Mouse (Mus musculus): Measurements from ENCODE around the gene Cstf2. TPM values are rescaled to one million over a fixed set of nuclear protein-coding genes. Genes with fewer than 3 reads are reported as not detected.

Gene Cstf2
- 57.2 and 69.6 TPM in 2 replicates for total RNA-seq (2012; rRNA removed)

- TF ChIP-seq HCFC1 (IDR thresholded peaks at IDR 0.05; ENCODE audit: borderline replicate concordance, insufficient read depth, low read length) (no peak), ZNF384 (IDR thresholded peaks at IDR 0.05; ENCODE audit: low read depth, low read length) (no peak), MAFK (IDR thresholded peaks at IDR 0.05; ENCODE audit: insufficient read depth, low read depth, low read length) (no peak)
- in situ Hi-C loops (cut with MboI; ENCODE audit: low sequenced_read_pairs in 2 of 2, unreplicated experiment in 2 of 2), result no loop called here
- Histone ChIP-seq H3K4me1 (ENCODE audit: control insufficient read depth in 2 of 2, insufficient read depth in 2 of 2, low read length in 2 of 2, poor library complexity in 1 of 2) (no peaks in the 10 kb centered on the region), H3K9me3 (ENCODE audit: control insufficient read depth, insufficient read depth, low read depth, low read length) (no peaks in the 10 kb centered on the region), H3K36me3 (ENCODE audit: control insufficient read depth, insufficient read depth, low read length, poor library complexity, severe bottlenecking) (peaks cover 12% of the 10 kb centered on the region), H3K9ac (ENCODE audit: insufficient read depth, low read depth, low read length, poor library complexity, severe bottlenecking) (peak within 1 kb of the TSS; percentile 99), H3K27ac (ENCODE audit: insufficient read depth, low read depth, low read length, poor library complexity, severe bottlenecking) (peak within 1 kb of the TSS; percentile 91), H3K4me3 (ENCODE audit: insufficient read depth in 1 of 2, low read depth in 1 of 2, low read length in 2 of 2, poor library complexity in 1 of 2, severe bottlenecking in 1 of 2) (peak within 1 kb of the TSS; percentile 93 to 98)
- DNase-seq (ENCODE audit: low read depth, low spot score), result peak; percentile 62
These were observed at the start of gene Cstf2 for GRCm38 (mm10) chrX:134058987-134059712. TSS of gene Cstf2 (plus strand) at chrX:134059187.

GRCm38 (mm10) chrX:134019005-134019404, 40.0 kb upstream of the Cstf2 start:
- Histone ChIP-seq H3K9me3 (ENCODE audit: control insufficient read depth, insufficient read depth, low read depth, low read length) (no peaks in the 10 kb centered on the region), H3K27ac (ENCODE audit: insufficient read depth, low read depth, low read length, poor library complexity, severe bottlenecking) (no peak overlapping the region), H3K36me3 (ENCODE audit: control insufficient read depth, insufficient read depth, low read length, poor library complexity, severe bottlenecking) (no peaks in the 10 kb centered on the region), H3K4me3 (ENCODE audit: insufficient read depth in 1 of 2, low read depth in 1 of 2, low read length in 2 of 2, poor library complexity in 1 of 2, severe bottlenecking in 1 of 2) (no peak overlapping the region), H3K9ac (ENCODE audit: insufficient read depth, low read depth, low read length, poor library complexity, severe bottlenecking) (no peak overlapping the region), H3K4me1 (ENCODE audit: control insufficient read depth in 2 of 2, insufficient read depth in 2 of 2, low read length in 2 of 2, poor library complexity in 1 of 2) (no peaks in the 10 kb centered on the region)
- in situ Hi-C loops (cut with MboI; ENCODE audit: low sequenced_read_pairs in 2 of 2, unreplicated experiment in 2 of 2), result loop anchor here in 1 of 2 experiments (25.0 kb wide), 1 partner anchor 207 kb away; no protein-coding TSS in a partner anchor
- peak; percentile 35 for DNase-seq (ENCODE audit: low read depth, low spot score)
- TF ChIP-seq MAFK (IDR thresholded peaks at IDR 0.05; ENCODE audit: insufficient read depth, low read depth, low read length) (no peak), HCFC1 (IDR thresholded peaks at IDR 0.05; ENCODE audit: borderline replicate concordance, insufficient read depth, low read length) (no peak), CHD2 (IDR thresholded peaks at IDR 0.05; ENCODE audit: low read depth, low read length) (no peak), ZC3H11A (IDR thresholded peaks at IDR 0.05; ENCODE audit: borderline replicate concordance, low read depth, low read length) (peak; percentile 65; the same call in 1 of the 2 replicates), ZNF384 (IDR thresholded peaks at IDR 0.05; ENCODE audit: low read depth, low read length) (no peak)

GRCm38 (mm10) chrX:134020664-134021063, 38.3 kb upstream of the Cstf2 start:
- TF ChIP-seq CHD2 (IDR thresholded peaks at IDR 0.05; ENCODE audit: low read depth, low read length), result no peak
- H3K36me3 ChIP-seq (ENCODE audit: control insufficient read depth, insufficient read depth, low read length, poor library complexity, severe bottlenecking), result no peaks in the 10 kb centered on the region
- no peak for DNase-seq (ENCODE audit: low read depth, low spot score)
- no peak overlapping the region for H3K4me3 ChIP-seq (ENCODE audit: insufficient read depth in 1 of 2, low read depth in 1 of 2, low read length in 2 of 2, poor library complexity in 1 of 2, severe bottlenecking in 1 of 2)
- H3K9me3 ChIP-seq (ENCODE audit: control insufficient read depth, insufficient read depth, low read depth, low read length), result no peaks in the 10 kb centered on the region
- no peak overlapping the region for H3K27ac ChIP-seq (ENCODE audit: insufficient read depth, low read depth, low read length, poor library complexity, severe bottlenecking)
- H3K4me1 ChIP-seq (ENCODE audit: control insufficient read depth in 2 of 2, insufficient read depth in 2 of 2, low read length in 2 of 2, poor library complexity in 1 of 2), result no peaks in the 10 kb centered on the region
- in situ Hi-C loops (cut with MboI; ENCODE audit: low sequenced_read_pairs in 2 of 2, unreplicated experiment in 2 of 2), result loop anchor here in 1 of 2 experiments (25.0 kb wide), 1 partner anchor 208 kb away; no protein-coding TSS in a partner anchor
- H3K9ac ChIP-seq (ENCODE audit: insufficient read depth, low read depth, low read length, poor library complexity, severe bottlenecking), result no peak overlapping the region

GRCm38 (mm10) chrX:134048994-134049393, 10.0 kb upstream of the Cstf2 start:
- Histone ChIP-seq H3K4me3 (ENCODE audit: insufficient read depth in 1 of 2, low read depth in 1 of 2, low read length in 2 of 2, poor library complexity in 1 of 2, severe bottlenecking in 1 of 2) (no peak overlapping the region), H3K27ac (ENCODE audit: insufficient read depth, low read depth, low read length, poor library complexity, severe bottlenecking) (no peak overlapping the region), H3K9ac (ENCODE audit: insufficient read depth, low read depth, low read length, poor library complexity, severe bottlenecking) (no peak overlapping the region), H3K4me1 (ENCODE audit: control insufficient read depth in 2 of 2, insufficient read depth in 2 of 2, low read length in 2 of 2, poor library complexity in 1 of 2) (no peaks in the 10 kb centered on the region), H3K36me3 (ENCODE audit: control insufficient read depth, insufficient read depth, low read length, poor library complexity, severe bottlenecking) (no peaks in the 10 kb centered on the region), H3K9me3 (ENCODE audit: control insufficient read depth, insufficient read depth, low read depth, low read length) (no peaks in the 10 kb centered on the region)
- TF ChIP-seq HCFC1 (IDR thresholded peaks at IDR 0.05; ENCODE audit: borderline replicate concordance, insufficient read depth, low read length), result no peak
- TF ChIP-seq CHD2 (IDR thresholded peaks at IDR 0.05; ENCODE audit: low read depth, low read length), result no peak
- no peak for TF ChIP-seq ZNF384 (IDR thresholded peaks at IDR 0.05; ENCODE audit: low read depth, low read length)
- no peak for TF ChIP-seq ZC3H11A (IDR thresholded peaks at IDR 0.05; ENCODE audit: borderline replicate concordance, low read depth, low read length)
- no peak for TF ChIP-seq MAFK (IDR thresholded peaks at IDR 0.05; ENCODE audit: insufficient read depth, low read depth, low read length)
- no peak for DNase-seq (ENCODE audit: low read depth, low spot score)
- in situ Hi-C loops (cut with MboI; ENCODE audit: low sequenced_read_pairs in 2 of 2, unreplicated experiment in 2 of 2), result no loop called here

- no peaks in the 10 kb centered on the region for H3K9me3 ChIP-seq (ENCODE audit: control insufficient read depth, insufficient read depth, low read depth, low read length)
- peaks cover 5% of the 10 kb centered on the region for H3K36me3 ChIP-seq (ENCODE audit: control insufficient read depth, insufficient read depth, low read length, poor library complexity, severe bottlenecking)
- H3K9ac ChIP-seq (ENCODE audit: insufficient read depth, low read depth, low read length, poor library complexity, severe bottlenecking), result no peak overlapping the region
- no peak overlapping the region for H3K4me3 ChIP-seq (ENCODE audit: insufficient read depth in 1 of 2, low read depth in 1 of 2, low read length in 2 of 2, poor library complexity in 1 of 2, severe bottlenecking in 1 of 2)
- no peak for TF ChIP-seq ZNF384 (IDR thresholded peaks at IDR 0.05; ENCODE audit: low read depth, low read length)
- no peak for TF ChIP-seq HCFC1 (IDR thresholded peaks at IDR 0.05; ENCODE audit: borderline replicate concordance, insufficient read depth, low read length)
- no peak for TF ChIP-seq CHD2 (IDR thresholded peaks at IDR 0.05; ENCODE audit: low read depth, low read length)
- TF ChIP-seq MAFK (IDR thresholded peaks at IDR 0.05; ENCODE audit: insufficient read depth, low read depth, low read length), result no peak
- no peak overlapping the region for H3K27ac ChIP-seq (ENCODE audit: insufficient read depth, low read depth, low read length, poor library complexity, severe bottlenecking)
- in situ Hi-C loops (cut with MboI; ENCODE audit: low sequenced_read_pairs in 2 of 2, unreplicated experiment in 2 of 2), result no loop called here
- no peak for DNase-seq (ENCODE audit: low read depth, low spot score)
- no peaks in the 10 kb centered on the region for H3K4me1 ChIP-seq (ENCODE audit: control insufficient read depth in 2 of 2, insufficient read depth in 2 of 2, low read length in 2 of 2, poor library complexity in 1 of 2)
These were observed 2.1 kb upstream of the Cstf2 start for GRCm38 (mm10) chrX:134056897-134057296.
